Mouse (Mus musculus) ovary, postnatal 14 days (tissue): ENCODE data around the gene Pnpla2.
"Not testable (repeated sequence)": the region's sequence is repeated elsewhere in the genome, so short reads cannot be mapped to it uniquely, and the experiment has no call there.

Experiments used
- DNase-seq: peaks from one replicate; pipeline ENCODE4 v3.0.0; 2022; ENCODE audit warnings: low spot score

Gene Pnpla2

GRCm38 (mm10) chr7:141454967-141455551, at the start of gene Pnpla2:
TSS of gene Pnpla2 (plus strand) at chr7:141455198.
- DNase-seq, result peak; percentile 88

GRCm38 (mm10) chr7:141405466-141405865, 49.5 kb upstream of the Pnpla2 start:
- no peak for DNase-seq

- DNase-seq, result not testable (repeated sequence)
These were observed 47.3 kb upstream of the Pnpla2 start for GRCm38 (mm10) chr7:141407670-141408069.

GRCm38 (mm10) chr7:141408833-141409232, 46.2 kb upstream of the Pnpla2 start:
- peak; percentile 88 for DNase-seq

GRCm38 (mm10) chr7:141410631-141411030, 44.4 kb upstream of the Pnpla2 start:
- no peak for DNase-seq

- no peak for DNase-seq
These were observed 43.3 kb upstream of the Pnpla2 start for GRCm38 (mm10) chr7:141411667-141412066.

GRCm38 (mm10) chr7:141413331-141413730, 41.7 kb upstream of the Pnpla2 start:
- no peak for DNase-seq

GRCm38 (mm10) chr7:141413809-141414584, 41.0 kb upstream of the Pnpla2 start, which contains the start of gene Gatd1:
TSS of gene Gatd1 (minus strand) at chr7:141414136.
- peak; percentile 99 for DNase-seq

- DNase-seq, result no peak
These were observed 38.7 kb upstream of the Pnpla2 start for GRCm38 (mm10) chr7:141416144-141416841.

GRCm38 (mm10) chr7:141417731-141418681, 37.0 kb upstream of the Pnpla2 start:
- DNase-seq, result no peak

- no peak for DNase-seq
These were observed 36.0 kb upstream of the Pnpla2 start for GRCm38 (mm10) chr7:141418970-141419369.

- DNase-seq, result no peak
These were observed 34.8 kb upstream of the Pnpla2 start for GRCm38 (mm10) chr7:141420030-141420702.

GRCm38 (mm10) chr7:141423811-141424210, 31.2 kb upstream of the Pnpla2 start:
- no peak for DNase-seq

- no peak for DNase-seq
These were observed 27.9 kb upstream of the Pnpla2 start for GRCm38 (mm10) chr7:141426948-141427730.

- no peak for DNase-seq
These were observed 26.3 kb upstream of the Pnpla2 start for GRCm38 (mm10) chr7:141428701-141429100.

GRCm38 (mm10) chr7:141429310-141429709, 25.7 kb upstream of the Pnpla2 start, which contains the start of gene Cend1:
TSS of gene Cend1 (minus strand) at chr7:141429491.
- no peak for DNase-seq

- DNase-seq, result no peak
These were observed 25.0 kb upstream of the Pnpla2 start for GRCm38 (mm10) chr7:141429840-141430584.

GRCm38 (mm10) chr7:141430585-141431240, 24.3 kb upstream of the Pnpla2 start:
- no peak for DNase-seq
